Mouse (Mus musculus) spleen, adult 2 months (tissue): ENCODE measurements around the gene Itgb8.

Experiments used
- CTCF ChIP-seq: fragments of 200-500 bp; IDR thresholded peaks from 2 replicates; pipeline ENCODE4 v1.5.1; 2011; ENCODE audit warnings: mild to moderate bottlenecking, inconsistent platforms; ENCODE audit not compliant: insufficient read depth, insufficient read length, insufficient replicate concordance; ENCODE audit errors: extremely low read depth
- POLR2A ChIP-seq: fragments of 200-500 bp; IDR thresholded peaks from 2 replicates; pipeline ENCODE4 v1.6.1; 2011; ENCODE audit warnings: low read depth, low read length, inconsistent platforms

- TF ChIP-seq CTCF (no peak), POLR2A (no peak)
Measured at GRCm38 (mm10) chr12:119211533-119211932, 27.1 kb downstream of the Itgb8 start.
